ENCODE assay signal across 12 mouse cellular contexts in the genomic region with DNA sequence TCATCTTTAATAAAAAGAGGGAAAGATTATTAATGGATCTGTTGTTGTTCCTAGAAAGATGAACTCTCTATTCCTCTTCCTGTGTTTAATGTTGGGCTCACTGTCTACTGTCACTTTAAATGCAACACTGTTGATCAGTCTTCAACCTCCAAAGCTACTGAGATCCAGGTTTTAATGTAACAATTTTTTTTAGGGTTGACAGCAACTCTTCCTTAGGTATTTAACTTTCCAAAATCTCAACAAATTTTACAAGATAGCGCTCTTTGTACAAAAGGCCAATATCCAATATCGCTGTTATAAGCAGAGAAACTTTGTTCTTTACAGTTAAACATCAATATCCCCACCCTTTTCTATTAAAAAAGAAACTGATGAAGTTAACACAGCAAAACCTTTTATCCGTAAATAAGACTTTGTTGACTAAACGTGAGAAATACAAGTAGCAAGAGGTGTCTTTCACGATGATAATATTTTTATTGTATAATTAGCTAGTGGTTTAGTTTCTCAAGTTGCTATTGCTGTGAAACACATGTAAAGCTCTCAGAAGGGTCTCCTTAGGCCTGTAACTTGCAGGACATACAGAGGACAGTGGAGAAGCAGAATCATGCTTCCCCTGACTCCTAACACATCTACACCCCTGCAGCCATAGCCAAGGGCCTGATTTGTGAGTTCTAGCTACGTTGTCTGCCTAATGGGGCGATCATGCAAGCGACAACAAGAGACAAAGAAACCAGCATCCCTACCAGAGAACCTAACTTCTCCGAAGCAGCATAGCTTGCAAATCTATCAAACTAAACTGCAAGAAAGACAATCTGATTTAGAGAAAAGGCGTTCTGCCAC. TPM values are rescaled to one million over a fixed set of nuclear protein-coding genes. Genes with fewer than 3 reads are reported as not detected.
DNase-seq lines count a peak whose midpoint lies in the region; ATAC-seq and TF ChIP-seq lines count a peak whose summit lies in the region.
"Had no signal": no experiment of that assay in that cellular context is flagged by ENCODE, and none has a peak within 500 bp of the region (broad histone marks: within the 10 kb centered on the region; RNA-seq: fewer than 3 reads in every experiment).

No protein-coding gene starts in this region.

- no peaks in the 10 kb centered on the region for H3K9me3 ChIP-seq in forebrain, embryonic 11.5 days (ENCODE audit: control insufficient read depth, low read length)
- no peaks in the 10 kb centered on the region for H3K9me3 ChIP-seq in hindbrain, postnatal 0 days (ENCODE audit: low read length)
- H3K9me3 ChIP-seq in neural tube, embryonic 15.5 days (replicated peaks), result no peaks in the 10 kb centered on the region
- H3K9me3 ChIP-seq: liver, embryonic 12.5 days had no signal

- no peaks in the 10 kb centered on the region for H3K36me3 ChIP-seq in forebrain, embryonic 11.5 days (ENCODE audit: control insufficient read depth, insufficient read depth, low read length)
- H3K36me3 ChIP-seq in hindbrain, postnatal 0 days (ENCODE audit: insufficient read depth, low read length), result no peaks in the 10 kb centered on the region
- no peaks in the 10 kb centered on the region for H3K36me3 ChIP-seq in neural tube, embryonic 15.5 days
- H3K36me3 ChIP-seq: liver, embryonic 12.5 days had no signal

- WGBS in forebrain, embryonic 11.5 days, result 9% methylated on average over 10 of the region's 10 CpGs
- 16% methylated on average over 10 of the region's 10 CpGs for WGBS in hindbrain, postnatal 0 days
- WGBS in neural tube, embryonic 15.5 days, result 8% methylated on average over 10 of the region's 10 CpGs

- peak overlapping the region; percentile 56 for H3K9ac ChIP-seq in forebrain, embryonic 11.5 days (ENCODE audit: low read length)
- H3K9ac ChIP-seq in hindbrain, postnatal 0 days (replicated peaks; ENCODE audit: low read length), result peak overlapping the region; percentile 66
- H3K9ac ChIP-seq in neural tube, embryonic 15.5 days (replicated peaks), result peak overlapping the region; percentile 46
- H3K9ac ChIP-seq: liver, embryonic 12.5 days had no signal

- peaks cover 3% of the 10 kb centered on the region for H3K4me1 ChIP-seq in forebrain, embryonic 11.5 days (replicated peaks; ENCODE audit: control insufficient read depth, insufficient read depth, low read length)
- no peaks in the 10 kb centered on the region for H3K4me1 ChIP-seq in hindbrain, postnatal 0 days (ENCODE audit: insufficient read depth, low read length)
- H3K4me1 ChIP-seq in neural tube, embryonic 15.5 days, result peaks cover 17% of the 10 kb centered on the region

- peak; percentile 43 for DNase-seq in cerebellum, adult 9-10 months
- DNase-seq in cerebellum, postnatal 4 days (ENCODE audit: low spot score in 2 of 2), result no peak
- no peak for DNase-seq in forebrain, embryonic 11.5 days (ENCODE audit: low spot score)
- DNase-seq in hindbrain, postnatal 0 days (ENCODE audit: low spot score), result peak; percentile 54
- no peak for DNase-seq in ovary, adult 18-20 months (ENCODE audit: low spot score)
- no peak for DNase-seq in left cerebral cortex, postnatal 10 days (ENCODE audit: extremely low spot score in 1 of 2, low spot score in 2 of 2)
- DNase-seq: adrenal gland, adult 8-10 months; kidney, adult 2 months had no signal

- ATAC-seq in forebrain, embryonic 11.5 days (replicated peaks; ENCODE audit: low FRiP score), result no peak
- no peak for ATAC-seq in hindbrain, postnatal 0 days
- no peak for ATAC-seq in neural tube, embryonic 15.5 days (ENCODE audit: low FRiP score)
- no peak for ATAC-seq in megakaryocyte progenitor cell, adult 5-6 weeks (replicated peaks; ENCODE audit: poor library complexity)
- ATAC-seq: liver, embryonic 12.5 days had no signal

- intact Hi-C loops in left cerebral cortex, postnatal 10 days (cut with DNase I), result no loop called here

- TF ChIP-seq CTCF in hindbrain, postnatal 0 days (IDR thresholded peaks at IDR 0.05; ENCODE audit: low read depth), result no peak

- peaks cover 28% of the 10 kb centered on the region; the same call in 1 of the 2 replicates for H3K27me3 ChIP-seq in forebrain, embryonic 11.5 days (ENCODE audit: control insufficient read depth, insufficient read depth, low read length)
- H3K27me3 ChIP-seq in hindbrain, postnatal 0 days (ENCODE audit: insufficient read depth, low read length), result no peaks in the 10 kb centered on the region; the same call in 1 of the 2 replicates
- H3K27me3 ChIP-seq in neural tube, embryonic 15.5 days (replicated peaks), result peaks cover 21% of the 10 kb centered on the region

- peak overlapping the region; percentile 59 for H3K4me2 ChIP-seq in forebrain, embryonic 11.5 days (ENCODE audit: low read depth, low read length, severe bottlenecking)
- H3K4me2 ChIP-seq in hindbrain, postnatal 0 days (ENCODE audit: low read depth, low read length), result peak overlapping the region; percentile 62
- peak overlapping the region; percentile 52 for H3K4me2 ChIP-seq in neural tube, embryonic 15.5 days
- H3K4me2 ChIP-seq: liver, embryonic 12.5 days had no signal

- H3K27ac ChIP-seq in forebrain, embryonic 11.5 days (ENCODE audit: low read depth, low read length), result 0 out of 2 replicates have a peak overlapping the region, but pooled peaks have one; percentile 60
- peak overlapping the region; percentile 76 for H3K27ac ChIP-seq in hindbrain, postnatal 0 days
- peak overlapping the region; percentile 76 for H3K27ac ChIP-seq in neural tube, embryonic 15.5 days (replicated peaks)
- H3K27ac ChIP-seq: liver, embryonic 12.5 days had no signal

- H3K4me3 ChIP-seq in forebrain, embryonic 11.5 days (ENCODE audit: low read depth, low read length), result peak overlapping the region; percentile 30
- H3K4me3 ChIP-seq in hindbrain, postnatal 0 days (ENCODE audit: low read length), result peak overlapping the region; percentile 78
- H3K4me3 ChIP-seq in neural tube, embryonic 15.5 days (replicated peaks), result peak overlapping the region; percentile 32
- H3K4me3 ChIP-seq: liver, embryonic 12.5 days had no signal

RNA-seq across cellular contexts. Expression of a gene that starts 3.1 kb away (rescaled TPM):
- 58.8 and 59.5 TPM in 2 replicates for polyA plus RNA-seq in forebrain, embryonic 11.5 days (2014; fragmentation: Nextera tagmentation; extraction: Ambion mirVana)
- 107 and 144 TPM in 2 replicates for total RNA-seq in hindbrain, postnatal 0 days (2014; rRNA removed)
- polyA plus RNA-seq in hindbrain, postnatal 0 days (2015; fragmentation: Nextera tagmentation; extraction: Ambion mirVana), result 51.0 and 58.2 TPM in 2 replicates
- 28.3 and 44.9 TPM in 2 replicates for polyA plus RNA-seq in neural tube, embryonic 15.5 days (2015; fragmentation: Nextera tagmentation; extraction: Ambion mirVana)
- total RNA-seq in left cerebral cortex, postnatal 10 days (2021), result 1 to 10 TPM; 3.4 to 4.6 TPM
- total RNA-seq in megakaryocyte progenitor cell, adult 5-6 weeks (2015), result not detected in 2 replicates
- total RNA-seq in megakaryocyte progenitor cell, adult 5-6 weeks (2017), result not detected in 2 replicates
- total RNA-seq: adrenal gland, adult 8-10 months had no signal
- polyA plus RNA-seq: heart, embryonic 16.5 days; kidney, adult 2 months; liver, embryonic 12.5 days had no signal

RNA-seq across cellular contexts. Expression of a gene that starts 6.5 kb away (rescaled TPM):
- 14.7 and 15.7 TPM in 2 replicates for polyA plus RNA-seq in forebrain, embryonic 11.5 days (2014; fragmentation: Nextera tagmentation; extraction: Ambion mirVana)
- 281 and 342 TPM in 2 replicates for total RNA-seq in hindbrain, postnatal 0 days (2014; rRNA removed)
- polyA plus RNA-seq in hindbrain, postnatal 0 days (2015; fragmentation: Nextera tagmentation; extraction: Ambion mirVana), result 19.7 and 21.5 TPM in 2 replicates
- 9.7 and 13.2 TPM in 2 replicates for polyA plus RNA-seq in neural tube, embryonic 15.5 days (2015; fragmentation: Nextera tagmentation; extraction: Ambion mirVana)
- total RNA-seq in left cerebral cortex, postnatal 10 days (2021), result 10 to 100 TPM; 14.2 to 17.4 TPM
- not detected in 2 replicates for total RNA-seq in megakaryocyte progenitor cell, adult 5-6 weeks (2015)
- not detected in 2 replicates for total RNA-seq in megakaryocyte progenitor cell, adult 5-6 weeks (2017)
- polyA plus RNA-seq: kidney, adult 2 months; liver, embryonic 12.5 days had no signal

Comparison
In these comparisons a context has a peak if more than half of its experiments do, and no peak if none do; other contexts are left out.
1. DNase-seq: peak in cerebellum, adult 9-10 months (single experiment) and hindbrain, postnatal 0 days (single experiment); none in cerebellum, postnatal 4 days (0 of 2), forebrain, embryonic 11.5 days (single experiment), ovary, adult 18-20 months (single experiment) and left cerebral cortex, postnatal 10 days (0 of 2).
2. RNA of a gene that starts 3.1 kb away (total RNA-seq): 107 to 144 TPM in hindbrain, postnatal 0 days; 3.4 to 4.6 TPM in left cerebral cortex, postnatal 10 days and not detected in megakaryocyte progenitor cell, adult 5-6 weeks; every median in the first group is over 10 times any median in the second.
3. RNA of a gene that starts 6.5 kb away (total RNA-seq): 281 to 342 TPM in hindbrain, postnatal 0 days; 14.2 to 17.4 TPM in left cerebral cortex, postnatal 10 days and not detected in megakaryocyte progenitor cell, adult 5-6 weeks; every median in the first group is over 10 times any median in the second.
4. Peak in every context shown above with its lines, with median percentiles within 50 percentile points of each other: H3K27ac ChIP-seq, H3K4me2 ChIP-seq, H3K4me3 ChIP-seq and H3K9ac ChIP-seq.